Mouse (Mus musculus) E14TG2a.4 (cell line): ENCODE data around the gene Gtpbp3.
A peak's percentile ranks its signal among the peaks of the same experiment; 100 is the strongest.

ENCODE experiments used
- H3K27me3 ChIP-seq: 2 replicates; pipeline ENCODE4 v1.6.1; 2014; ENCODE audit warnings: low read length, control low read depth; ENCODE audit not compliant: insufficient read depth
- H3K36me3 ChIP-seq: 2 replicates; pipeline ENCODE4 v1.6.1; 2014; ENCODE audit warnings: low read length, control low read depth; ENCODE audit not compliant: insufficient read depth
- H3K4me1 ChIP-seq: replicated peaks from 2 replicates; pipeline ENCODE4 v1.6.1; 2014; ENCODE audit warnings: low read depth, low read length, control low read depth
- H3K4me3 ChIP-seq: replicated peaks from 2 replicates; pipeline ENCODE4 v1.5.1; 2014; ENCODE audit warnings: mild to moderate bottlenecking, low read length
- H3K9me3 ChIP-seq: 2 replicates; pipeline ENCODE4 v1.6.1; 2014; ENCODE audit warnings: low read length, control low read depth
- CTCF ChIP-seq: conservative IDR thresholded peaks from 2 replicates; pipeline ENCODE4 v1.5.1; 2014; ENCODE audit warnings: low read length
- NANOG ChIP-seq: IDR thresholded peaks from 2 replicates; pipeline ENCODE4 v1.6.1; 2014; ENCODE audit warnings: borderline replicate concordance, low read length, mixed read lengths
- POU5F1 ChIP-seq: IDR thresholded peaks from 2 replicates; pipeline ENCODE4 v1.6.1; 2014; ENCODE audit warnings: low read length, borderline replicate concordance

Gene Gtpbp3

DNA sequence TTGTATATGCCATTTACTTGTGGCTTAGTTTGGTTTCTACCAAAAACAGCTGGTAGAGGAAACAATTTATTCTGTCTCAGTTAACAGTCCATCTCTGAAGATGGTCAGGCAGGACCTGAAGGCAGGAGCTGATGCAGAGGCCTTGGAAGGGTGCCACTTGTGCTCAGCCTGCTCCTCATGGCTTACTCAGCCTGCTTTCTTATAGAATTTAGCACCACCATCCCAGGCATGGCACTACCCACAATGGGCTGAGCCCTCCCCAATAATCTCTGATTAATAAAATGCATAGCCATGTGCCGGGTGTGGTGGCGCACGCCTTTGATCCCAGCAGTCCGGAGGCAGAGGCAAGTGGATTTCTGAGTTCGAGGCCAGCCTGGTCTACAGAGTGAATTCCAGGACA is 21.7 kb upstream of the Gtpbp3 start:
- TF ChIP-seq POU5F1 (no peak), NANOG (no peak), CTCF (no peak)
- no peaks in the 10 kb centered on the region for H3K9me3 ChIP-seq

DNA sequence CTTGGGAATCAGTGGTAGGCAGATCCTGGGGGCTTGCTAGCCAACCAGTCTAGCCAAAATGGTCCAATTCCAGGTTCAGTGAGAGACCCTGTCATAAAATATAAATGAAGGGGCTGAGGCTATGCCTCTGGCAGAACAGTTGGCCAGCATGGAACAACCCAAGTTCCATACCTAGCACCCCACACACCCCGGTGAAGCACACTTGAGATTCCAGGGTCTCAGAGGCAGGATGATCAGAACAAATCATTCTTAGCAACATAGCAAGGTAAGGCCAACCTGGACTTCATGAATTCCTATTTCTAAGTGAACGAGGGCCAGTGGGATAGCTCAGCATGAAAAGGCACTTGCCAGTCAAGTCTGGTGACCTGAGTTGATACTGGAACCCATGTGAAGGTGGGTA is 20.7 kb upstream of the Gtpbp3 start:
- no peak for TF ChIP-seq POU5F1
- no peak for TF ChIP-seq CTCF
- no peak for TF ChIP-seq NANOG
- Histone ChIP-seq H3K36me3 (peaks cover 45% of the 10 kb centered on the region), H3K4me1 (peaks cover 61% of the 10 kb centered on the region), H3K27me3 (peaks cover 10% of the 10 kb centered on the region), H3K9me3 (no peaks in the 10 kb centered on the region), H3K4me3 (no peak overlapping the region)

More for the DNA sequence above, 21.7 kb upstream of the Gtpbp3 start:
- Histone ChIP-seq H3K27me3 (peaks cover 20% of the 10 kb centered on the region), H3K36me3 (peaks cover 35% of the 10 kb centered on the region), H3K4me1 (peaks cover 59% of the 10 kb centered on the region), H3K4me3 (0 out of 2 replicates have a peak overlapping the region, but pooled peaks have one; percentile 90)

DNA sequence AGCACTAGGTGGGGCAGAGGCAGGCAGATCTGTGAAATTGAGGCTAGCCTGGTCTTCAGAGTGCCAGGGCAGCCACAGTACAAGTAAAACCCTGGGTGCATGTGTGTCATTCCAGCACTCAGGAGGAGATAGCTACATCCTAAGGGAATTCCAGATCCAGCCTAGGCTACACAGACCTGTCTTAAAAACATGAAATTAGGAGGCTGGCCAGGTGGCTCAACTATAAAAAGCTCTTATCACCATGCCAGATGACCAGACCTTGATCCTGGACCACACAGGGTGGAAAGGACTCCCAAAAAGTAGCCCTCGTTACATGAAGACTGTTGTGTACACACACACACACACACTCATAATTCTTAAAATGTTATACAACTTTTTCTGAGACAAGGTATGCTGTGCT is 19.9 kb upstream of the Gtpbp3 start:
- no peak for TF ChIP-seq POU5F1
- TF ChIP-seq NANOG, result no peak
- TF ChIP-seq CTCF, result no peak
- peaks cover 2% of the 10 kb centered on the region for H3K27me3 ChIP-seq
- H3K4me3 ChIP-seq, result no peak overlapping the region
- H3K36me3 ChIP-seq, result peaks cover 53% of the 10 kb centered on the region
- peaks cover 57% of the 10 kb centered on the region for H3K4me1 ChIP-seq
- no peaks in the 10 kb centered on the region for H3K9me3 ChIP-seq

DNA sequence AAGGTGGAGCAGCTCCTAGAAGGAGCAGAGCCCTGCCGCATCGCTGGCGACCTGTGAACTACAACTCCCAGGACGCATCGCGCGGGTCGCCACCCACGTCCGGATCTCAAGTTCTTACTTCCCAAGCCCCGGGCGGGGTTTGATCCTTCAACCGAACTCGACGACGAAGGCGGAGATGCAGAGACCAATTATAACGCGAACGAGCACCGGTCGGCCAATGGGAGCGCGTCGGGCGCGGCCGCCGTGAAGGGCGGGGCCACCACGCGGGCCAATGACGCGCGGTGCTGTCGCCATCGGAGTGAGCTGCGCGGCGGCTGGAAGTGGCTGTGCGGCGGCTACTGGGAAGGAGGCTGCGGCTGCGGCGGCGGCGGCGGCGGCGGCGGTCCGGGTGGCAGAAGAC is 19.0 kb upstream of the Gtpbp3 start, which contains the start of gene Dda1:
Gene Dda1 (plus strand): TSS at position 284 of the 400 bp plus-strand sequence.
- Histone ChIP-seq H3K36me3 (peaks cover 62% of the 10 kb centered on the region), H3K4me3 (peak within 1 kb of the TSS; percentile 89), H3K27me3 (no peaks in the 10 kb centered on the region), H3K9me3 (no peaks in the 10 kb centered on the region), H3K4me1 (peaks cover 55% of the 10 kb centered on the region)
- TF ChIP-seq CTCF (no peak), POU5F1 (no peak), NANOG (no peak)

DNA sequence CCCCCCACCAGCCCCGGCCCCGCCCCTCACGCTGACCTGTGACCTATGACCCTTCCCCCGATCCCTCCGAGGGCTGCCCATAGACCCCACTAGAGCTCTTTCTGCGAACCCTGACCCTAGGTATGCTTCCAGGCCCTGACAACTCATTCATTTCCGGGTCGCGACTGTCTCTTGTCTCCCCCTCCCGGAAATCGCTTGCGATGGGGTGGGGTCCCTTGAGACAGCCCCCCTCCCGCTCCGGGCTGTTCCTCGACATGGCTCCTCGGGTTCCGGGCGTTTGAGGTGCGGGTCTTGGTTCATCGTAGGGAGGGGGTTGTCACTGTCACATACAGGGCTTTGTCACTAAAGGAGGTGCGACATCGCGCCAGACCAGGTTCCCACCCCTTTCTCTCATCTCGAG is 18.5 kb upstream of the Gtpbp3 start:
- no peaks in the 10 kb centered on the region for H3K27me3 ChIP-seq
- no peak for TF ChIP-seq CTCF
- TF ChIP-seq POU5F1, result no peak
- no peak for TF ChIP-seq NANOG
- peak overlapping the region; percentile 89 for H3K4me3 ChIP-seq
- H3K4me1 ChIP-seq, result peaks cover 55% of the 10 kb centered on the region
- H3K36me3 ChIP-seq, result peaks cover 67% of the 10 kb centered on the region
- no peaks in the 10 kb centered on the region for H3K9me3 ChIP-seq

DNA sequence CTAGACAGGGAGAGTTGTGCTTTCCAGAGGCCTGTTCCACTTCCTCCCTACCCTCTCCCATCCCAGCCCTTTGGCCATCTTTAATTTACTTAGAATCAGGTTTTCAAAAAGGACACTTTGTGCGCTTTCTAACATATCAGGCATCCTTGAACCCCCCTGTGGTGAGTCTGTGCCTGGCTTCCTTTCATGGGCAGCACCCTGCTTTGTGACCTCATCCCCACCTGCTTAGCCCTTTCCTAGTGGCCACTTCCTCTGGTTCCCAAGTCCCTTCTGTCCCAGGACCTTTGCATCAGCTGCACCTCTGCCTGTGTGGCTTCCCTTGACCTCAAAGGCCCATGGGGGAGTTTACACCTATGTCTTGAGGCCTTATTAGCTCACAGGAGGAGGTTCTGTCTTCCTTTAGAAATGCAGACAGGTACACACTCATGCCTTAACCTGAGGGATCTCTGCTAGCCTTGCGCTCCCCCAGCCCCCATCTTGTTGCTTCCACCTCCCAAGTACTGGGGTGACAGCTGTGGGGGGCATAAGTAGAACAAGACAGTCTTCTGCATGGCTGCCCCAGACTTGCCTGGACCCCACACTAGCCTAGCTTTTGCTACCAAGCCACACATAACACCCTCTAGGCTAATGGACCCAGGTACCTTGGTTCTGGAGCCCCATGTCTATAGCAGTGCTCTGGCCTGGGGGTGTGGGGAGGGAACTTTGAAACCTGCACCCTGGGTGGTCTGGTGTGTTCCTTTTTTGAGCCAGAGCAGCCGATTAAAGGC is 17.6 kb upstream of the Gtpbp3 start:
- TF ChIP-seq CTCF (no peak), NANOG (no peak), POU5F1 (no peak)
- Histone ChIP-seq H3K36me3 (peaks cover 76% of the 10 kb centered on the region), H3K4me1 (peaks cover 63% of the 10 kb centered on the region), H3K9me3 (no peaks in the 10 kb centered on the region), H3K4me3 (peak overlapping the region; percentile 89), H3K27me3 (no peaks in the 10 kb centered on the region)

DNA sequence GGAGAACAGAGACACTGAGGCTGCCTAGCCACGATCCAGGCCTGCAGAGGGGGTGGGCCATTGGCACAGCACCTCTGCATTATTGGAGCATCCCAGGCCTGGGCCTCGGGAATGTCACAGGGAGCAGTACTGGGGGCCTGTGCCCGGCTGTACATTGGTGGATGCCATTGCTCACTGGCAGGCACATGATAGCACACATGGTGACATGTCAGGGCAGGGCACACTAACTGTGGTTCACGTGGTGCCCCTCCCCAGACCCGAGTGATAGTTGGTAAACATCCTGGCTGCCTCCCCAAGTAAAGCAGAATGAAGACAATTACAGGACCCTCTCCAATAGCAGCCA is 17.0 kb upstream of the Gtpbp3 start:
- TF ChIP-seq POU5F1 (no peak), CTCF (no peak), NANOG (no peak)
- peaks cover 75% of the 10 kb centered on the region for H3K36me3 ChIP-seq
- H3K4me1 ChIP-seq, result peaks cover 63% of the 10 kb centered on the region
- H3K9me3 ChIP-seq, result no peaks in the 10 kb centered on the region
- H3K27me3 ChIP-seq, result no peaks in the 10 kb centered on the region
- H3K4me3 ChIP-seq, result peak overlapping the region; percentile 89

DNA sequence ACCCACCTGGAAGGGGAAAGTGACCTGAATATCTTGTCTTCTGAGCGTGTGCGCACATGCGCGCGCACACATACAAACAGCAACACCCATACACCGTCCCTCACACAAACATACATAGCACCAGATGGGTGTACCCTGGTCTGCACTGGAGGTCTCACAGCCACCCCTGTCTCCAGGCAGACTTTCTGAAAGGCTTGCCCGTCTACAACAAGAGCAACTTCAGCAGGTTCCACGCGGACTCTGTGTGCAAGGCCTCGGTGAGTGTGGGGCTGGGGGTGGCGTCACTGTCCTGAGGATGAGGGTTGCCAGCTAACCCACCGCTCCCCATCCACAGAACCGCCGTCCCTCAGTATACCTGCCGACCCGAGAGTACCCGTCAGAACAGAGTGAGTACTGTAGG is 16.0 kb upstream of the Gtpbp3 start:
- H3K9me3 ChIP-seq, result no peaks in the 10 kb centered on the region
- TF ChIP-seq NANOG (no peak), POU5F1 (no peak), CTCF (no peak)
- H3K4me3 ChIP-seq, result no peak overlapping the region; the same call in 1 of the 2 replicates
- peaks cover 59% of the 10 kb centered on the region for H3K4me1 ChIP-seq
- no peaks in the 10 kb centered on the region for H3K27me3 ChIP-seq
- peaks cover 66% of the 10 kb centered on the region for H3K36me3 ChIP-seq
